Mouse (Mus musculus): ENCODE data around the gene Astn2. TPM values are rescaled to one million over a fixed set of nuclear protein-coding genes. Genes with fewer than 3 reads are reported as not detected.

The Astn2 gene
- polyA plus RNA-seq, 1 experiment = not detected

- H3K36me3 ChIP-seq (ENCODE audit: control insufficient read depth, insufficient read depth) = no peaks in the 10 kb centered on the region
- no peak overlapping the region for H3K4me3 ChIP-seq (ENCODE audit: insufficient read depth, poor library complexity, severe bottlenecking)
- no peaks in the 10 kb centered on the region for H3K79me3 ChIP-seq (ENCODE audit: low read depth)
- no peak overlapping the region for H3ac ChIP-seq (ENCODE audit: control insufficient read depth, insufficient read length, low read depth)
- no peaks in the 10 kb centered on the region for H3K27me3 ChIP-seq (ENCODE audit: control insufficient read depth, insufficient read depth, insufficient read length)
- TF ChIP-seq CEBPB (IDR thresholded peaks at IDR 0.05; ENCODE audit: low read depth) (no peak), CTCF (IDR thresholded peaks at IDR 0.05; ENCODE audit: control insufficient read depth, insufficient read depth, insufficient read length) (no peak), MAX (IDR thresholded peaks at IDR 0.05) (no peak), MYOD1 (IDR thresholded peaks at IDR 0.05; ENCODE audit: control insufficient read depth, insufficient read length, low read depth) (no peak), FOSL1 (IDR thresholded peaks at IDR 0.05; ENCODE audit: insufficient read depth, low read length, poor library complexity, severe bottlenecking) (no peak), USF1 (IDR thresholded peaks at IDR 0.05; ENCODE audit: low read depth) (no peak), MYOG (IDR thresholded peaks at IDR 0.05; ENCODE audit: control insufficient read depth, extremely low read depth, insufficient read length) (no peak)
- H3K79me2 ChIP-seq (ENCODE audit: control insufficient read depth, insufficient read depth) = no peaks in the 10 kb centered on the region
Measured at GRCm38 (mm10) chr4:66158714-66159113, 245.7 kb downstream of the Astn2 start.

DNA sequence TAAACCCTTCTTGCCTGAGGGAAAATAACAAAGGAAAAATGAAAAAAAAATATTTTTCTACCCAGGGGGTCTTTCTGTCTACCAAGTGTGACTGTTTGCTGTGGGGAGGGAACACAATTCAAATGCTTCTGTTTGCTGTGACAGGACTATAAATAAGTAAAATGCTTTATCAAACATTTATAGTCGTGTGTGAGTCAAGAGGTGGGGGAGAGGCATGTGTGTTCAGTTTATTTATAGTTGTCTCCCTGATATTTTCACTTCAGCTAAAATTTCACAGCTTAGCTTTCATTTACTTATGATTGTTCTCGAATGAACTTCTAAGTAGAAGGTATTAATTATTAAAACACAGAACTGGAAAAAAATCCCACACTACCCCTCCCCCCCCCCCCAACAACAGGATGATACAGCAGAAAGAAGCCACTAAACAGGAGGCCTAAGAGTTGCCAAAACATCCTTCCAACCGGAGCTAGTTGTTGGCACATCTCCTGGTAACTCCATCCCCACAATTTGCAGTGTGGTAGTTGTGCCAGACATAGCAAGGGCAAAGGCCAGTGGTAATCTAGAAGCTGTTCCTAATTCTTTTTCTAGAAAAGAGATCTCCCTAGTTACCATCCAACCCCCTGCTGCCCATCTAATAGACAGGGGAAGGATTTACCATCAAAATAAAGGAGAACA is 246.8 kb downstream of the Astn2 start:
- H3K79me2 ChIP-seq (ENCODE audit: control insufficient read depth, insufficient read depth) = no peaks in the 10 kb centered on the region
- no peaks in the 10 kb centered on the region for H3K79me3 ChIP-seq (ENCODE audit: low read depth)

GRCm38 (mm10) chr4:66146546-66146945 is 257.9 kb downstream of the Astn2 start:
- TF ChIP-seq MYOD1 (IDR thresholded peaks at IDR 0.05; ENCODE audit: control insufficient read depth, insufficient read length, low read depth) (no peak), USF1 (IDR thresholded peaks at IDR 0.05; ENCODE audit: low read depth) (no peak), CTCF (IDR thresholded peaks at IDR 0.05; ENCODE audit: control insufficient read depth, insufficient read depth, insufficient read length) (no peak), MAX (IDR thresholded peaks at IDR 0.05) (no peak), CEBPB (IDR thresholded peaks at IDR 0.05; ENCODE audit: low read depth) (no peak), FOSL1 (IDR thresholded peaks at IDR 0.05; ENCODE audit: insufficient read depth, low read length, poor library complexity, severe bottlenecking) (no peak), MYOG (IDR thresholded peaks at IDR 0.05; ENCODE audit: control insufficient read depth, extremely low read depth, insufficient read length) (no peak)
- Histone ChIP-seq H3K79me2 (ENCODE audit: control insufficient read depth, insufficient read depth) (no peaks in the 10 kb centered on the region), H3K36me3 (ENCODE audit: control insufficient read depth, insufficient read depth) (no peaks in the 10 kb centered on the region), H3K27me3 (ENCODE audit: control insufficient read depth, insufficient read depth, insufficient read length) (no peaks in the 10 kb centered on the region), H3K79me3 (ENCODE audit: low read depth) (no peaks in the 10 kb centered on the region), H3ac (ENCODE audit: control insufficient read depth, insufficient read length, low read depth) (no peak overlapping the region), H3K4me3 (ENCODE audit: insufficient read depth, poor library complexity, severe bottlenecking) (no peak overlapping the region)

More for the DNA sequence above, 246.8 kb downstream of the Astn2 start:
- Histone ChIP-seq H3ac (ENCODE audit: control insufficient read depth, insufficient read length, low read depth) (no peak overlapping the region), H3K4me3 (ENCODE audit: insufficient read depth, poor library complexity, severe bottlenecking) (no peak overlapping the region), H3K36me3 (ENCODE audit: control insufficient read depth, insufficient read depth) (no peaks in the 10 kb centered on the region), H3K27me3 (ENCODE audit: control insufficient read depth, insufficient read depth, insufficient read length) (no peaks in the 10 kb centered on the region)
- no peak for TF ChIP-seq USF1 (IDR thresholded peaks at IDR 0.05; ENCODE audit: low read depth)
- TF ChIP-seq MYOD1 (IDR thresholded peaks at IDR 0.05; ENCODE audit: control insufficient read depth, insufficient read length, low read depth) = no peak
- no peak for TF ChIP-seq MYOG (IDR thresholded peaks at IDR 0.05; ENCODE audit: control insufficient read depth, extremely low read depth, insufficient read length)
- no peak for TF ChIP-seq FOSL1 (IDR thresholded peaks at IDR 0.05; ENCODE audit: insufficient read depth, low read length, poor library complexity, severe bottlenecking)
- TF ChIP-seq MAX (IDR thresholded peaks at IDR 0.05) = no peak
- no peak for TF ChIP-seq CEBPB (IDR thresholded peaks at IDR 0.05; ENCODE audit: low read depth)
- no peak for TF ChIP-seq CTCF (IDR thresholded peaks at IDR 0.05; ENCODE audit: control insufficient read depth, insufficient read depth, insufficient read length)

DNA sequence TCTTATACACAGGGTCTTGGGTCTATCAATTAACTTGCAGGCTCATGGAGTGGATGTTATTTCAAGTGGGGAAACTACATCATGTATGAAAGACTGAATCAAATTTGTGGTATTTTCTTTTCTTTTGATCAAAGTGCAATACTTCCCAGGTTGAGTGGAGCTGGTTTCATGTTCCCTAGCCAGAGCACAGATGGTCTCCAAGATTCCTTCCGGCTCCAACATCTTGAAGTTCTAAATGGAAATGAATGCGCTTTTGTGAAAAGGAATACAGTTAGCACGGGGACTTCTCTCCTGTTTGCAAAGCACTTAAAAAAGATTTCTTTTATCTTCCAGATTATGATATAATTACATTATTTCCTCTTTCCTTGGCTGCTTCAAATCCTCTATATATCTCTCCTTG is 278.2 kb downstream of the Astn2 start:
- H3ac ChIP-seq (ENCODE audit: control insufficient read depth, insufficient read length, low read depth) = no peak overlapping the region
- H3K79me2 ChIP-seq (ENCODE audit: control insufficient read depth, insufficient read depth) = no peaks in the 10 kb centered on the region
- no peaks in the 10 kb centered on the region for H3K79me3 ChIP-seq (ENCODE audit: low read depth)
- H3K36me3 ChIP-seq (ENCODE audit: control insufficient read depth, insufficient read depth) = no peaks in the 10 kb centered on the region
- TF ChIP-seq CEBPB (IDR thresholded peaks at IDR 0.05; ENCODE audit: low read depth) (no peak), MYOD1 (IDR thresholded peaks at IDR 0.05; ENCODE audit: control insufficient read depth, insufficient read length, low read depth) (no peak), FOSL1 (IDR thresholded peaks at IDR 0.05; ENCODE audit: insufficient read depth, low read length, poor library complexity, severe bottlenecking) (no peak), CTCF (IDR thresholded peaks at IDR 0.05; ENCODE audit: control insufficient read depth, insufficient read depth, insufficient read length) (no peak), MAX (IDR thresholded peaks at IDR 0.05) (no peak), MYOG (IDR thresholded peaks at IDR 0.05; ENCODE audit: control insufficient read depth, extremely low read depth, insufficient read length) (no peak), USF1 (IDR thresholded peaks at IDR 0.05; ENCODE audit: low read depth) (no peak)
- H3K4me3 ChIP-seq (ENCODE audit: insufficient read depth, poor library complexity, severe bottlenecking) = no peak overlapping the region
- no peaks in the 10 kb centered on the region for H3K27me3 ChIP-seq (ENCODE audit: control insufficient read depth, insufficient read depth, insufficient read length)

DNA sequence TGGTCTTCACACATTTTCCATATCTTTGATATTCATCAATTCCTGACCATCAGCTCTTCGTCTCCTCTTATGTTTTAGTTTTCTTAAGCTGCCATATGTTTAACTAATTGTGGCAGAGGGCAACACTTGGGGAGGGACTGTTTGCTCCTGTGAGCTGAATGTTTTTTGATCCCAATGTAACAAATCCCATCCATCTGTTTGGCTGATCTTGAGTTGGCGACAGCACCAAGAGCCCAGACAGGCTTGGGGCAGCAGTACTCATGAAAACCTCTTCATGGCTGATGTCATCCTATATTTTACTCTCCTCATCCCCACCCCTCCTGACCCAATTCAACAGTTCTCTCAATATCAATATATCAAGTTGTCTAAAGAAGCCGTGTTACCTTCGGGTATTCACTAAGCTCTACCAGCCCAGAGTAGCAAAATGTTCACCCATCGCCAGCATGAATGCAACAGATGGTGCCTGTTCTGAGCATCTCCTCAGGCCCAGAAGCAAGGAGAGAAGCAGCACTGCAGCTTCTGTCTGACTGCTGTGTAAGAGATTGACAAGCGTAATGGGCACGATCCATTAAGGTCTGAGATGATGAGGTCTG is 281.5 kb downstream of the Astn2 start:
- no peak overlapping the region for H3K4me3 ChIP-seq (ENCODE audit: insufficient read depth, poor library complexity, severe bottlenecking)
- no peak overlapping the region for H3ac ChIP-seq (ENCODE audit: control insufficient read depth, insufficient read length, low read depth)
- H3K27me3 ChIP-seq (ENCODE audit: control insufficient read depth, insufficient read depth, insufficient read length) = no peaks in the 10 kb centered on the region
- no peaks in the 10 kb centered on the region for H3K36me3 ChIP-seq (ENCODE audit: control insufficient read depth, insufficient read depth)
- H3K79me2 ChIP-seq (ENCODE audit: control insufficient read depth, insufficient read depth) = no peaks in the 10 kb centered on the region
- TF ChIP-seq FOSL1 (IDR thresholded peaks at IDR 0.05; ENCODE audit: insufficient read depth, low read length, poor library complexity, severe bottlenecking) (no peak), USF1 (IDR thresholded peaks at IDR 0.05; ENCODE audit: low read depth) (no peak), CEBPB (IDR thresholded peaks at IDR 0.05; ENCODE audit: low read depth) (no peak), CTCF (IDR thresholded peaks at IDR 0.05; ENCODE audit: control insufficient read depth, insufficient read depth, insufficient read length) (no peak)
- H3K79me3 ChIP-seq (ENCODE audit: low read depth) = no peaks in the 10 kb centered on the region
